Mouse (Mus musculus) kidney, adult 11 months (tissue): ENCODE data around the gene Ang.

Experiments
- DNase-seq: peaks from one replicate; pipeline ENCODE4 v3.0.0; 2022

The Ang gene

GRCm38 (mm10) chr14:51090921-51091900, at the start of gene Ang, which contains the start of gene Rnase4:
Gene Ang, plus strand, starts transcription at chr14:51091150.
Gene Rnase4, plus strand, starts transcription at chr14:51091077.
- peak; percentile 42 for DNase-seq

- DNase-seq: no peak
Measured at GRCm38 (mm10) chr14:51041769-51042168, 49.2 kb upstream of the Ang start, which contains the start of gene Rnase9. Gene Rnase9, minus strand, starts transcription at chr14:51041869.

- no peak for DNase-seq
Measured at GRCm38 (mm10) chr14:51047846-51048245, 43.1 kb upstream of the Ang start.

GRCm38 (mm10) chr14:51050063-51050462, 40.9 kb upstream of the Ang start, which contains the start of gene Rnase11:
Gene Rnase11, minus strand, starts transcription at chr14:51050163.
- DNase-seq: no peak

- DNase-seq: no peak
Measured at GRCm38 (mm10) chr14:51051941-51052340, 39.0 kb upstream of the Ang start.

- DNase-seq: no peak
Measured at GRCm38 (mm10) chr14:51053176-51053575, 37.8 kb upstream of the Ang start.

GRCm38 (mm10) chr14:51054243-51055237, 36.4 kb upstream of the Ang start:
- DNase-seq: no peak

- DNase-seq: no peak
Measured at GRCm38 (mm10) chr14:51057401-51057831, 33.5 kb upstream of the Ang start, which contains the start of gene Rnase12. Gene Rnase12, minus strand, starts transcription at chr14:51057661.

GRCm38 (mm10) chr14:51060761-51061160, 30.2 kb upstream of the Ang start:
- DNase-seq: no peak

GRCm38 (mm10) chr14:51068956-51069355, 22.0 kb upstream of the Ang start:
- DNase-seq: no peak

GRCm38 (mm10) chr14:51069617-51070016, 21.3 kb upstream of the Ang start:
- no peak for DNase-seq

GRCm38 (mm10) chr14:51074335-51074734, 16.6 kb upstream of the Ang start, which contains the start of gene Olfr750:
Gene Olfr750, minus strand, starts transcription at chr14:51074435.
- no peak for DNase-seq

- DNase-seq: no peak
Measured at GRCm38 (mm10) chr14:51079180-51079579, 11.8 kb upstream of the Ang start.

- no peak for DNase-seq
Measured at GRCm38 (mm10) chr14:51081035-51081434, 9.9 kb upstream of the Ang start.

GRCm38 (mm10) chr14:51082599-51083581, 8.1 kb upstream of the Ang start:
- DNase-seq: peak; percentile 42

- DNase-seq: no peak
Measured at GRCm38 (mm10) chr14:51083805-51084204, 7.1 kb upstream of the Ang start.

- no peak for DNase-seq
Measured at GRCm38 (mm10) chr14:51085086-51085485, 5.9 kb upstream of the Ang start.

- DNase-seq: no peak
Measured at GRCm38 (mm10) chr14:51085911-51086310, 5.0 kb upstream of the Ang start.

GRCm38 (mm10) chr14:51087762-51088161, 3.2 kb upstream of the Ang start:
- no peak for DNase-seq

- peak; percentile 82 for DNase-seq
Measured at GRCm38 (mm10) chr14:51088166-51088969, 2.6 kb upstream of the Ang start.
